Mouse (Mus musculus): Measurements from ENCODE around the gene Olfr1278.
"Not testable (repeated sequence)": the region's sequence is repeated elsewhere in the genome, so short reads cannot be mapped to it uniquely, and the experiment has no call there.

Olfr1278 gene

DNA sequence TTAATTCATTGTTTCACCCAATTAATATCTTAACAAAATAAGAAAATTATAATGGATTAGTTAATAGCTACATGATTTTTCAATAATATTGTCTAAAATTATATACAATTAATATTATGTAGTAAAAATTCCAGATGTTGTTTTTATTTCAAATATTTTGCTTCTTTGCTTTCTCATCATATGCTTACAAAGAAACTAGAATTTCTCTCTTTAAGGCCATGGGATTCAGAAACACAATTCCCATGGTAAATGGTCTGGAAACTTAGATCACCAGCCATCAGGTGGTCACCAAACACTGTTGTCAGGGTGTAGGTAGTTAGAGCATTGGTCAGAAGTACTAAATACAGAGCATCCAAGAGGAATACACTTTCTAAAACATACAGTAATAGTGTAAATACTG, at the start of gene Olfr1278:
TSS of gene Olfr1278 (plus strand) at position 301 of the 400 bp plus-strand sequence.
- no peak for DNase-seq (ENCODE audit: low read depth)

DNA sequence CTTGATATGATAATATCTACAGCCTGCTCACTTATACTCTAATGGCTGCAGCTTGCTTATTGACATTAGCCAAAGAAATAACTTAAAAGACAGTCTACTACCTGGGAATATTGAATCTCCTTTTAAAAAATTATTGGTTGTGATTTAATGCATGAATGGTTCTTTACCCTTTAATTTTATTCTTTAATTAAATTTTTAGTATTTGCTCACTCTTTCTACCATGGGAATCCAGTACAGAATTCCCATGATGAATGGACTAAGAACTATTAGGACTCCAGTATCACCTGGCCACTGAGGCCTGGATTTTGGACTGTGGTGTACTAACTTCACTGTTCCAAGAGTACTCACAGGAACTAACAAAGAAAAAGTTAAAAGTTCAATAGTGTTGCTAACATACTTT, 35.7 kb upstream of the Olfr1278 start, which contains the start of gene Olfr1276:
TSS of gene Olfr1276 (plus strand) at position 301 of the 400 bp plus-strand sequence.
- DNase-seq (ENCODE audit: low read depth): no peak

DNA sequence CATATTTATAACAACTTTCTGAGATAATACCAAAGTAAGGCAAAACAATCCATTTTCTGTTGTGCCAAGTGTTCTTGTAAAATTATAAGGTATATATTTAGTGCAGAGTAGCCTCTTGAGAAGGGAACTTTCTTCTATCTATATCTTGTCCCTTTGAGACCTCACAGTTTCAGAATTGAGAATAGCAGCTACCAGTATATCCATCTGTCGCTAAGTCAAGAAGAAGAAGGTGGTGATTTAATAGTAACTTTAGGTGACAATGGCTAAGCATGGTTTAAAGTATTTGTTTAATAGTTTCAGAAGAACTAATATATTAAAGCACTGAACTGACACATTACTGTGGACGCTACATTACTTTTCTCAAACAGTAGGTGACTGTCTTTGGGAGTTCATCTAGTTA, 15.9 kb upstream of the Olfr1278 start, which contains the start of gene Olfr1277:
TSS of gene Olfr1277 (minus strand) at position 101 of the 400 bp plus-strand sequence.
- no peak for DNase-seq (ENCODE audit: low read depth)

DNA sequence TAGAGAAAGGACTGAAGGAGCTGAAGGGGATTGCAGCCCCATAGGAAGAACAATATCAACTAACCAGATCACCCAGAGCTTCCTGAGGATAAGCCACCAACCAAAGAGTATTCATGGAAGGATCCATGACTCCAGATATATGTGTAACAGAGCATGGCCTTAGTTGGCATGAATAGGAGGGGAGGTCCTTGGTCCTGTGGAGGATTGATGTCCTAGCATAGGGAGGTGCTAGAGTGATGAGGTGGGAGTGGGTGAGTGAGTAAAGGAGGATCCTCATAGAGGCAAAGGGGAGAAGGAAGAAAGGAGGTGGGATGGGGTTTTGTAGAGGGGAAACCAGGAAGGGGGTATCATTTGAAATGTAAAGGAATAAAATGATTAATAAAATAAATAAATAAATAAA, 8.6 kb downstream of the Olfr1278 start:
- no peak for DNase-seq (ENCODE audit: low read depth)

DNA sequence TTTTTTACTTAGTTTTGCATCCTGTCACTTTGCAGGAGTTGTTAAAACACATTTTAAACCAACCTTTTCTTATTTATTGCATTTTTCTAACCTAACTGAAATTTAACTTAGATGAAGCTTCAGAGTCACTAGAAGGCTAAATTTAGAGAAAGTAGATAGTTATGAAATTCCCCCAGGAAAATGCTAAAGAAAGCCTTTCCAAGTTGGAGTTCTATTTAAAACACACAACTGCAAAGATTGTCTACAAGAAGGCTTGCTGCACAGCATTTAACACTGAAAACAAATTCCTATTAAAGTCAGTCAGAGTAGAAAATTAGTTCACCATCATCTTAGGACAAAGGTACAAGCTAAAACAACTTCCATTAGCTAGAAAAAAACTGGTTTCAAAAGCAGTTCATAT, 10.4 kb downstream of the Olfr1278 start, which contains the start of gene Olfr1279:
TSS of gene Olfr1279 (plus strand) at position 262 of the 400 bp plus-strand sequence.
- no peak for DNase-seq (ENCODE audit: low read depth)

DNA sequence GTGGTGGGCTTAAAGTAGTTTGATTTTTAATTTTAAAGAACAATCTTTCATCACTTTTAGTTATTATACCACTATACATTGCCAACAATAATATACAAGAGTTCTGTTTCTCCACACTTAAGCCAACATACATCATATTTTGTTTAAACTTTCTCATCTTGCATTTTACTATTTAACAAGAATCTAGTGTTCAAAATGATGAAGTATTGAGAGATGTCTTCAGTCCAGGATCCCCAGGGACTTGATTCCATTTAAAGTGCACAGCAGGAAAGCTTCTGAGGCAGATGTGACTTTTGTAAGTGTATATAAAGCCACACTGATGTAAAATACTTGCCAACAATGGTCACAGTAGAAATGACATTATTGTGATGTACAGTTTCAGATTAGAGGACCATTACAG, 23.8 kb downstream of the Olfr1278 start, which contains the start of gene Olfr1280:
TSS of gene Olfr1280 (plus strand) at position 301 of the 400 bp plus-strand sequence.
- DNase-seq (ENCODE audit: low read depth): no peak

DNA sequence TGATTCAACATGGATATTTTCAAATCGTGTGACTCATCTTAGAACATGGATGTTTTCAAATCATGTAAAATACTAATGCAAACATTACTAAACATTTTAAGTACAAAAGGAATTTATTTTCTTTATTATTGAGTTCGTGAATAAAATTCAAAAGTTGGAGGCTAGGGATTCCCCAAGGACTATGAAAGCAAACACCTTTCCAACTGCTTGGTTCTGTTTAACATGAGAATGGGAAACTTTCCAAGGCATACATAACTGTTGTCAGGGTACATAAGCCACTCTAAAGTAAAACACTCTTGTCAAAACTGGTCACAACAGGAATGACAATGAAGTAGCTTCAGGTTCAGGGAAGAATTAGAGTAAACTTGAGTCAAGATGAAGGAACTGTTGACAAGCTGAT, 36.3 kb downstream of the Olfr1278 start, which contains the start of gene Olfr1281:
TSS of gene Olfr1281 (plus strand) at position 301 of the 400 bp plus-strand sequence.
- DNase-seq (ENCODE audit: low read depth): no peak

DNA sequence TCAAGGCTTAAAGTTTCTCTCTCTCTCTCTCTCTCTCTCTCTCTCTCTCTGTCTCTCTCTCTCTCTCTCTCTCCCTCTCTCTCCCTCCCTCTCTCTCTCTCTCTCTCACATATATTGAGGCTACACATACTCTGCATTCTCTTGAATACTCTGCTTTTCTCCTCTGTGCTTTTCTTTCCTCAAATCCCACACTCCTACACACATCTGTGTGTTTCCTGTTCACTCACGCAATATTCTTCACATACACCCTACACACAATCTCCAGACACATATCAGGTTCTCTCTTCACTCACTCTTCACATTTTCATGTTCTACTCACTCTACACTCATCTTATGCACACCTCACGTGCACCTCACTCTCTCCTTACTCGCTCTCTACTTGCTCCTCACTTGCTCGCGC, 43.8 kb downstream of the Olfr1278 start:
- not testable (repeated sequence) for DNase-seq (ENCODE audit: low read depth)

DNA sequence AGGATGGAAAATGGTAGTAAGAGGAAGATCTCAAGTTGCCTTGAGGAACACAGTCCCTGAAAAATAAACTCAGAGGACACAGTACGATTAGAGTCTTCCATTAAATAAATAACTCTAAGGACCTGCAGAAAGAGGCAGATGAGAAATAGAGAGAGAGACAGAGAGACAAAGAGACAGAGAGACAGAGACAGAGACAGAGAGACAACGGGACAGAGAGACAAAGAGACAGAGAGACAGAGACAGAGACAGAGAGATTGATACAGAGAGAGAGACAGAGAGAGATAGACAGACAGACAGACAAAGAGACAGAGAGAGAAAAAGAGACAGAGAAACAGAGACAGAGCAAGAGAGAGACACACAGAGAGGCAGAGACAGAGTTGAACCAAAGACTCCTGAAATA, 46.0 kb downstream of the Olfr1278 start, which contains the start of gene Olfr1282:
TSS of gene Olfr1282 (minus strand) at position 101 of the 400 bp plus-strand sequence.
- no peak for DNase-seq (ENCODE audit: low read depth)
